Mouse (Mus musculus) bone marrow macrophage, adult 2 months (primary cell): ENCODE measurements at regions not wholly inside any gene's neighbourhood (a gene's known extent, or its start where the extent isn't known, plus 50 kb on each side); places are given as distances from the start of the nearest gene placed in this dataset.

Experiments
- CTCF ChIP-seq: IDR thresholded peaks from 2 replicates; pipeline ENCODE4 v1.5.1; 2012; ENCODE audit warnings: low read depth, mild to moderate bottlenecking, low read length, moderate library complexity
- POLR2A ChIP-seq: IDR thresholded peaks from 2 replicates; pipeline ENCODE4 v1.6.1; 2012; ENCODE audit warnings: mild to moderate bottlenecking, low read depth, low read length, borderline replicate concordance

DNA sequence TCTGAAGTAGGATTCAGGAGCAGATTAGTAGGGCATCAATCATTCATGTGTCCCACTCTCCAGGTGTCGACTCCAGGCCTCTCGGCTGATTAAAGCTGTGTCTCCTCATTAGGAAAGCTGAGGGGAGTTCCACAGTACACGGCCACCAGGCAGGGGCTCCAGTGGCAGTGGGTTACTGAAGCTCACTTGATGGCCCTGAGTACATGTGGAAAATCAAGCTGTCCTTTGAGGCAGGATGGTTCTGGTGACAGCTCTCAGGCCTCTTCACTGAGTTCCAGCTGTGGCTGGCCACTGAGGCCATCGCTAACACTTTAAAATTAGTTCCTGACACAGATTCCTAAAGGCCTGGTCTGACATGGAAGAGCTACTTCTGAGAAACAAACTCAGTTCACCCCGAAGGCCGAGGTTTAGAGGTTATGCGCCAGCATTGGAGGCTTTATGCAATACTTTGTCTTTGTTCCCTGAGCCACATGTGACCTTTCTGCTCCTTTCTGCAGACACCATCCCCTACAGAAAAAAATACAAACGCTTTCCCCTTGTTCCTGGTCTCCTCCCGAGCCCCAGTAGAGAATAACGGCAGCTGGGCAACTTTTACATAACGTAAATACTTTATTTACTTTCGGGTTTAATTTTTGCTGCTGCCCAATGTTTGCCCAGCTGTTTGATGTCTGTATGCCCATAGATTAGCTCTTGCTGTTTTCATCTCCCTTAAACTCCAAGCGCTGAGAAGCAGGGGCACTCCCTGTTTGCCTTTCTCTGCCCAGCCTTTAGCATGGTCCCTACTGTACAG is 94.8 kb upstream of the Arhgap32 start:
- TF ChIP-seq CTCF (no peak), POLR2A (no peak)
